Mouse (Mus musculus) right cerebral cortex, postnatal 25 days (tissue): ENCODE data around the gene Pgm5.

Source experiments
- DNase-seq: peaks from one replicate; pipeline ENCODE4 v3.0.0; 2022

The Pgm5 gene

GRCm38 (mm10) chr19:24652342-24653019, 209.2 kb downstream of the Pgm5 start:
- DNase-seq: no peak

DNA sequence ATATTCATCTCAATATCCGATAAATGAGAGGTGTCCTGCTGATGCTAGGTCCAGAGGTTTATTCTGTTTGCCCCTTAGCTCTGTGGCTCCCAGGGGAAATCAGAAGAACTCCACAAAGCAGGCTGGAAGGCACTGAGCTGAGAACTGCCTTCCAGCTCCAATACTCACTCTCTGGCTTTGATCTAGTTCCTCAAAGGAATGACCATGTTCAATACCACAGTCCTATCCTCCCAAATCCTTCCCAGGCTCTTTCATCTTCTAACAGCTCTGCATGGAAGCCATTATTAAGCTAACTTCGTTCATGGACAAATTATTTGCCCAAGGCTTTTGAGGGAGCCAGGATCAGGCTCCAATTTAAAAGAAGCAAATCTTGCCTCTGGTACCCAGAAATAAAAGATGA, 210.1 kb downstream of the Pgm5 start:
- no peak for DNase-seq

DNA sequence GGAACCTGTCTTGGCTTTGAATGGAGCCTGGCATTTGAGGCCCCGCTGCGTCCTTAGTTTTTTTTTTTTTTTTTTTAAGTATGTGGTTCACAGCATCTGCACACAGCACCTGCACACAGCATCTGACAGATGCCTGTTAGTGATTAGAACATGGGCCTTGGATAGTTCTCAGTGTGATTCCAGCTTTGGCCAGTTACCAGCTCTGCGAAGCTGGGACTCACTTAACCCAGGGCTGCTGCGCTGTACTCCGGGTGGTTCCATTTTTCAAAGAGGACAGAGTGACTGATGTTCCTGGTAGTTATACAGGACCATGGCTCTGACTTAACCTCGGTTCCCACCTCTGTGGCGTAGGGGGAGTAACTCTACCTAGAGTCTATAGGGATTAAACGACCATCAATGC, 211.2 kb downstream of the Pgm5 start:
- no peak for DNase-seq

DNA sequence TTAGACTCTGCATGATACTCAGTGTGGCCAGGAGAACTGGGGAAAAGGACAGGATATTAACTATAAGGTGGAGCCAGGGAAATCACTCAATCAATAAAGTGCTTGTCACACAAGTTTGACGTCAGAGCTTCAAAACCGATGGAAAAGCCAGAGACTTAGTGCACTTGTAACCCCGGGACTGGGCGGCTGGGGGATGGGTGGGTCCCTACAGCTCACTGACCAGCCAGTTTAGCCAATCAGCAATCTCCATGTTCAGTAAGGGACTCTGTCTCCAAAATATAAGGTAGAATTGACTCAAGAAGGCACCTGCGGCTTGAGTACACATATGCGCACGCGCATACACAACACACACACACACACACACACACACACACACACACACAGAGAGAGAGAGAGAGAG, 213.6 kb downstream of the Pgm5 start:
- DNase-seq: no peak

DNA sequence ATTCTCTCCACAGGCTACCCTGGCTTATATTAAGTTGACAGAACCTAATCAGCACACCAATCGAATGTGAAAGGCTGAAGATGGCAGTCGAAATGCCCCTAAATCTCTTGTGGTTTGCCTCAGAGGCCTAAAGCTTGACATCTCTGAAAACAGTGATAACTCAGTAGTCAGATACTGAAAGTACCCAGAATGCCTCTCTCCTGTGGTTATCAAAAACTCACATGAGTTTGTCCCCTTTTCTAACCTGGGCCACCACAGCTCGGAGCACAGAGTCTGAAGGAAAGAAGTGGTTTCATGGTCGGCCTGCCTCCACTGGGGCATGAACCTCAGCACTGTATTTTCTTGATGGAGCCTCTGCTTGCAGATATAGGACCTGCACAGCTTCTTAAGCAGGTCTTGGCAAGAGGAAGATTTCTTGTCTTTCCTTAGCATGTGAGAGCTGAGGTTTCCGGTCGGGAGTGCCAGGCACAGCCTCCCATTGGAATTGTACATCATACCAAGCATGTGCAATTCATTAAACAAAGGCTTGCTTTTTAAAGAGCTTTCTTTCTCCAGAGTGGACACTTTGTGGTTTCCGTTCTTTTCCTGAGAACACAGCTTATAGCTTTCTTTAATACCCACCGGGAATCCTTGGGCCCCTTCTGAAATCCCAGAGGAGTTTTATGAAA, 215.4 kb downstream of the Pgm5 start:
- DNase-seq: no peak

GRCm38 (mm10) chr19:24644971-24645370, 216.7 kb downstream of the Pgm5 start:
- no peak for DNase-seq

GRCm38 (mm10) chr19:24640982-24641381, 220.7 kb downstream of the Pgm5 start:
- no peak for DNase-seq

- no peak for DNase-seq
Measured at GRCm38 (mm10) chr19:24637988-24638387, 223.7 kb downstream of the Pgm5 start.

GRCm38 (mm10) chr19:24636616-24637015, 225.0 kb downstream of the Pgm5 start:
- DNase-seq: peak; percentile 31

GRCm38 (mm10) chr19:24634602-24635001, 227.1 kb downstream of the Pgm5 start:
- DNase-seq: peak; percentile 65
